Mouse (Mus musculus) brain, embryonic 14.5 days (tissue): ENCODE measurements at regions not wholly inside any gene's neighbourhood (a gene's known extent, or its start where the extent isn't known, plus 50 kb on each side); places are given as distances from the start of the nearest gene placed in this dataset.

ENCODE experiments used
- CTCF ChIP-seq: fragments of 200-500 bp; IDR thresholded peaks from 2 replicates; pipeline ENCODE4 v1.5.1; 2012; ENCODE audit warnings: inconsistent platforms, mild to moderate bottlenecking, moderate library complexity, borderline replicate concordance; ENCODE audit not compliant: insufficient read depth, insufficient read length; ENCODE audit errors: extremely low read depth
- POLR2A ChIP-seq: fragments of 200-500 bp; IDR thresholded peaks from 2 replicates; pipeline ENCODE4 v1.6.1; 2012; ENCODE audit warnings: mild to moderate bottlenecking, inconsistent platforms, borderline replicate concordance; ENCODE audit not compliant: poor library complexity, insufficient read depth, insufficient read length, severe bottlenecking; ENCODE audit errors: extremely low read depth

DNA sequence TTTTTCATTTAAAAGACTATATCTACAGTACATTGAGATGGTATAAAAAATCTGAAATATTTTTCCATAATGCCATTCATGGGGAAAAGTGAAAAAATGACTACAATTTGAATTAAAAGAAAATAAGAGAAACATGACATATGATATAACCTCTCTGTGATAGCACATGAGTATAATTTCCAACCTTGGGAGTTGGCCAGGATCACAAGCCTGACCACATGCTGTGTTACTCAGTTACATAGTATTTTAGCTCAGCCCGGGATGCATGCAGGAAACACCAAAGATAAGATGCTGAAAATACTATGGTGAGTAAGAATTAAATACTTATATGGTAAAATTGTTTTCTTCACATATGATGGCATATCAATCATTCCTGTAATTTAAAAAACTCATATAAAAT lies 814.0 kb downstream of the Fam181b start:
- no peak for TF ChIP-seq CTCF
- no peak for TF ChIP-seq POLR2A
